Mouse (Mus musculus): ENCODE measurements around the gene Gm14214.

DNA sequence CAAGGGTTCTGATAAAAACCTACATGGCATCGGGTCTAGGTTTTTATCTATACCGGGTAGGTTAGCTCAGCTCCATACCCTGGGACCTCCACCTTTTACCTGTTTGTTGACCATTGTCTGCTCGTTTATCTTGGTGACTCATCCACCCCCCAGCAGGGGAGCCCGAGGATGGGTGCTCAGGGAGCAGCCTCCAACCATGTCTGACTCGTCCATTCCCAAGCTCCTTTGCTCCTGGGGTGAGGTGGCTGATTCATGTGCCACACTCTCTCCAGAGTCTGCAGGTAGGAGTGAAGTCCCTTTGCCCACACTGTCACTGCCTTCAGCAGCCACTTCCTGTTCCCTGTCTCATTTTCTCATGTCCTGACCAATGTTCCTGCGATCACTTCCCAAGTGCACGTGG, 33.8 kb downstream of the Gm14214 start:
- TF ChIP-seq CTCF (IDR thresholded peaks at IDR 0.05; ENCODE audit: insufficient read depth, low read length) (no peak), POLR2A (IDR thresholded peaks at IDR 0.05; ENCODE audit: borderline replicate concordance, extremely low read depth, low read depth, low read length) (no peak)
